Mouse (Mus musculus) kidney, adult 18-20 months (tissue): ENCODE measurements around the gene Igsf9.

Experiments
- DNase-seq: peaks from one replicate; pipeline ENCODE4 v3.0.0; 2021

Gene Igsf9

GRCm38 (mm10) chr1:172499765-172500441, 18.3 kb downstream of the Igsf9 start, which contains the start of gene Tagln2:
Tagln2 (plus strand) TSS chr1:172500047.
- peak; percentile 92 for DNase-seq

- DNase-seq, result peak; percentile 73
Measured at GRCm38 (mm10) chr1:172500451-172501370, 19.1 kb downstream of the Igsf9 start.

- DNase-seq, result peak; percentile 63
Measured at GRCm38 (mm10) chr1:172501371-172502144, 20.0 kb downstream of the Igsf9 start.

DNA sequence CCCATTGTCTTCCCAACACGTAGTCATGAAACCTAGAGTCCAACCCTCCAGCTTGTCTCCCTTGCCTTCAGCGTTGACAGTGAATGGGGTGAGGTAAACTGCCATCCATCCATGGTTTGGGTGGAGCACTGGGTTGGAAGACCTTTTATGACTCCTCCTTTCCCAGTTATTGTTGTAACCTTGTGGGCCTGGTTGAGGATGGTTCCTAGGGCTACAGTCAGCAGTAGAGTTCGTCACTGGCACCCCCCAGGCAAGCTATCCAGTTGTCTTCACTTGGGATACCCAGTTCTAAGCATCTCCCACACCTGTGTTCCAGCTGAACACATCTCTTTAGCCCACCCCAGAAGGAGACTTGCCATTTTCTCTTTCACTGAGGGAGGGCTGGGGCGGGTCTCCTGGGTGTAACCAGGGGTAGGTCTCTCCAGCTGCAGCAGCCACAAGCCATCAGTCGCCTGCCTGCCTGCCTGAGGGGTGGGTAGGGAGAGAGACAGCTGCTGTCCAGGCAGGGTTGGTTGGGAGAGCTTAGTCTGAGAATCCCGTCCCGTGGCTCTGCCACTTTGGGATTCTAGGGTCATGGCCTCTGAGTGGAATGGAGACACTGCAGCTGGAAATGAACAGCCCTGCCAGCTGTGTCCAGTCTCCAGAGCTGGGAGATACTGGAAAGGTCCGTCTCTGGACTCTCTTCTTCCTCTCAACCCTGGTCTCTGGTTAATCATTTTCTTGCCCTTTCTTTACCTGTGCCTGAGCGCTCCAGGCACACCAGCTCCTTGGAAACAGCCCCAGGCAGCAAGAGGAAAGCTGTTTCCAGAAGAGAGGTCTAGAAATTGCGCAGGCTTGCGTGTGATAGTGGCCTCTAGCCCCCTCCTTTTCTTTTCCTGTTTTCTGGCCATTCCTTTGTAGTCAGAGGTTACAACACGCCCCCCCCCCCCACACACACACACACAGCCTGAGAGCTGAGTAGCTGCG, 20.8 kb downstream of the Igsf9 start:
- DNase-seq, result peak; percentile 67

GRCm38 (mm10) chr1:172503111-172503997, 21.8 kb downstream of the Igsf9 start:
- peak; percentile 54 for DNase-seq

DNA sequence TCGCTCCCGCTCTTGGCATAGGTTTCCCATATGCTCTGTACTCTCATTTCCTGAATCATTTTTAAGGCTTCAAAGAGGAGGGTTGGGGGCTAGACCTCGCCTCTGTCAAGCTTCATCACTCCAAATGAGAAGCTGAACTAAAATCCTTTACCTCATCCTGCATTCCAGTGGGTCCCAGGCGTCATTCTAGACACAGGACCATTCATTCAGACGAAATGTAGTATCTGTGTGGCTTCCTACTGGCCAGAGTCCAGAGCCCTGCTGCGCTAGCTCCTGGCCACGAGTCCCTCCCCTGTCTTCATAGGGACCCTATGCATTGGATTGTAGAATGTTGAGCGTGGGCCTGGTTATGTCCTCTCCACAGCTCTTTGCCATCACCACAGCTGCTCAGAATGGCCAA, 23.2 kb downstream of the Igsf9 start:
- DNase-seq, result no peak

- DNase-seq, result no peak
Measured at GRCm38 (mm10) chr1:172507001-172507400, 25.4 kb downstream of the Igsf9 start.

DNA sequence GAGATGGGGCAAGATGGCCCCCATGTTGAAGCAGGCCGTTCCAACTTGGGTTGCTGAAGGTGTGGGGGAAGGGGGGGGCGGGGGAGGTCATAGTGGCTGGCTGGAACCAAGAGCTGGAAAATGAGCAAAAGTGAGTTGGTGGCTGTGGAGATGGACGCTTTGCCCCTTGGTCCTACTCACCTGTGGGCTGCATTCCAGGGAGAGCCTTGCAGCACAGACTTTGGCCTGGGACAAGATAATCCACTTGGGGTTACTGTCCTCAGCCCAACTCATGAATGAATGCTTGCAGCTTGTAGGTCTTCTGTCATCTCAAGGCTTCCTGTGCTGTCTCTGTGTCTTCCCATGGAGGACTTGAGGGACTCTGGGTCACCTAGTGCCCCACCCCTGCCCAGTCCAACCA, 26.1 kb downstream of the Igsf9 start:
- no peak for DNase-seq

DNA sequence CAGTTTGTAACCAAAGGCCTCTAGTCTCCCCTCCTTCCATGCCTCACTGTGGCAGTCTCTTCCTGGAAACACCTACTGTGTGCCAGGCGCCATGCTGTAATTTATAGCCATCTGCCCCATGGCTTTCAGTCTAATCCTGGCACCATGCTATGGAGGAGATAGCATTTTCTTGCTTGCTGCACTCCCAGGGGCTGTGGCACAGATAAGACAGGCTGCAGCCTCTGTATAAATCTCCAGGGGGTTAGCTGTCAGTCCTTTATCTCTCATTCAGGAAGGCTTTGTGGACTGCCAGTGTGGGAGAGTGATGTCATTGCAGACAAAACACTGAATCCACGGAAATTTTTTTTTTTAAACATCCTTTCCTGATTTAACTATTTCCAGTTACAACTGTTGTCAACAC, 26.6 kb downstream of the Igsf9 start:
- no peak for DNase-seq

GRCm38 (mm10) chr1:172509235-172509634, 27.6 kb downstream of the Igsf9 start:
- DNase-seq, result no peak

GRCm38 (mm10) chr1:172509983-172510382, 28.4 kb downstream of the Igsf9 start:
- DNase-seq, result no peak

DNA sequence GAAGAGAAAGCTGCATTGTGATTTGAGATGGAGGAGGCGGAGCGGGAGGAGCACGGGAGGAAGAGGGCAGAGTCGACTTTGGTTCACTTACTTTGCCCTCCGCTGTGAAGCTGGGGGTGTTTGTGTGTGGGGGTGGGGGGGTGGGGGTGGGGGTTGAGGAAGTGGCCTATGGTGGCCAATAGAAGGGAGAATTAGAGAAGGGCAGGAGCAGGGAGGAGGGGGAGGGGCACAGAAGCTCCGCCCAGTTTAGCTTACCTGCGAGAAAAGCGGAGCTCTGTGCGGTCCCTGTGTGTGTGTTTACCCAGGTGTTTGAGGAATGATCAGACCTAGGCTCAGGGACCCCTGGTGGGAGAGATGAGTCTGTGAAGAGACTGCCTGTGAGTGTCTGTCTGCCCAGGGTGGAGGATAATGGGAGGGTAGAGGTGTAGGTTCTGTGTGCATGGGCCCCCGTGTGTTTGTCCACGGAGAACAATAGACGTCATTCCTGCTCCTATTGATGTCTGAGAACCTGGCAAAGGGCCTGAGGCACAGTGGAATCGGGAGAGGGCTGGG, 28.9 kb downstream of the Igsf9 start:
- DNase-seq, result peak; percentile 57

GRCm38 (mm10) chr1:172512962-172513361, 31.4 kb downstream of the Igsf9 start:
- DNase-seq, result peak; percentile 66

DNA sequence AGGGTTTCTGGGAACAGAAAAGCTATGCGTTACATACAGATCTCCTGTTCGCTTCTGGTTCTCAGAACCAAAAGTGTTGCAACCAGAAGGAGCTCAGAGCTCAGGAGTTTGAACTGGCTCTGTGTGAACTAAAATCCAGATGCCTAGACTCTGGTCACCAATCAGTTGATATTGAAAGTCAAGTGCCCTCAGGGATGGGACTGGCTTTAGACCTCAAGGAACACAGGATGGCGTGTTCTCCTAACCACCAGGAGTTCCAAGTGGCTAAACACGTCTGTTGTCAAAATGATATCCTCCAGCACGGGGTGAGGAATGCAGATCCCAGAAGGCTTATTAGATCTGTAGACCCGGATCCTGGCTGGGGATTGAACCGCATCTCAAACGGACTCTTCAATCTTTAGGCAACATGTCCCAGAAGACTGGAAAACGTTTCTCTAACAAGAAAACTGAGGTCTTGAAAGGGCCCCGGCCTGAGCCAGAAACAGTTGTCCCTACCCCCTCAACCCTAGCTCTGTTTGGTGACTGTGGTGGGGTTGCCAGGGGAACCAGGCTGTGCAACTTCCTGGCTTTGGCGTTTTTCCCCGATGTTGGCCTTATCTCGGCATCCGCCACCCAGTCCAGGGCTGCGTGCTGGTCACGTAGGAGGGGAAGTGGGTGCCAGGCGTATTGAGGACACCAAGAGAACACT, 32.1 kb downstream of the Igsf9 start:
- no peak for DNase-seq

GRCm38 (mm10) chr1:172514213-172514529, 32.6 kb downstream of the Igsf9 start:
- DNase-seq, result no peak

DNA sequence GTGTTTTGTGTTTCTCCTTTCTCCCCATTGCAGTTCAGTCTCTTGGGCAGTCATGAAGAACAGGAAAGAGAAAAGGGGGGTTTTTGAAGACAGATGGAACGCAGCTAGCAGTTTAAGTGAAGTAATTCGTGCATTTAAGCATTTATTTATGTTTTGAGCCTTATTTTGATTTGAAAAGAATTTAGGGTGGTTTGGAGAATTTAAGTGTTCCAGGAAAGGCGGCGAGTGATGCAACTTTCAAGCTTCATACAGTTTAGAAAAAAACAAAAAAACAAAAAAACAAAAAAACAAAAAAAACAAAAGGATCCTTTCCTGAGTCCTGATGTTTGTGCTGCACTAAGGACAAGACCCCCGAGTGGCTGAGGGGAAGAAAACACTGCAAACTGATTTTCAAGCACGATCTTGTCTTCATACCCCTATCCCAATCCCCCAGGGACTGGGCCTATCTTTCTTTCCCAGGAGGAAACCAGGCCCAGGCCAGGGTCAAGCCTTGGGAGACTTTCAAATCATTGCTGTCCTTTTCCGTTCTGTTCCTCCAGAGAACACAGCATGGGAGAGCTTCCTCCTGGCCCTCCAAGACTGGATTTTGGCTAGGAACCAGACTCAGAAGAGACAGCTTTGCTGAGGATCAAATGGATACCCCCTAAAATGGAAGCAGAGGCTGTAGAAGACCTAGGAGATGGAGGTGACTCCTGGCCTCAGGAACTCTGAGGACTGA, 33.1 kb downstream of the Igsf9 start:
- DNase-seq, result no peak

DNA sequence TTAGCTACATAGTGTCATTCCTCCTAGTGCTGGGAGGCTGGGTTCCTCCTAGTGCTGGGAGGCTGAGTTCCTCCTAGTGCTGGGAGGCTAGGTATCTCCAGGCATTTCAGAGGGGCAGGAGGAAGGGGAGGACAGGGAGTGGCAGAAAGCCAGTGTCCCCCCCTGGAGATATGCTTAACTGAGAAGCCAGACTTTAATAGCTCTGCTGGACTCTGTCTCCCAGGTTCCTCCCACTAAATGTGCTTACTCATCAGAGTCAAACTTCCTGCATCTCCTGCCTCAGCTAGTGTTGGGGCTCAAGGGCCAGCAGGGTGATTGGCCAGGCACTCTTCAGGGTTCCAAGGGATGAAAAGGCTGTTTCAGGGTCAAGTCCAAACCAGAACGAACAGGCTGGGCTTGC, 33.8 kb downstream of the Igsf9 start:
- no peak for DNase-seq

GRCm38 (mm10) chr1:172518013-172518412, 36.4 kb downstream of the Igsf9 start:
- DNase-seq, result no peak

DNA sequence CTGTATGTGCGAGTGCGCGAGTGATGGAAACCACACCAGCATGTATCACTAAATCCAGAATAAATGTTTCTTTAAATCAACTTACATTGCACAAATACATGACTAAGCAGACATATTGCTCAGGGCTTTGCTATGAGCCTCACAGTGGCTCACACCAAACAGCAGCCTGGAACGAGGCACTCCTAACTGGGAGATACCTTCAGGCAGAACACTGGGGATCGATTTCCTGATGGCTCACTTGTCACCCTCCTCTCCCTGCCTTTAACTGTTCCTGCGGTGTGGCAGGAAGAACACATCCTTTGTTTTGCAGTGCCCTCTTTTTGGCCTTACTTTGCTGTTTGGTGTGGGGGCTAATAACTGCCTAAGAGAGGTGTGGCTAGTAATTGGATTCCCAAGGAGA, 38.1 kb downstream of the Igsf9 start:
- no peak for DNase-seq
